Mouse (Mus musculus) limb, embryonic 11.5 days (tissue): ENCODE measurements around the gene Phactr1. TPM values are rescaled to one million over a fixed set of nuclear protein-coding genes. Genes with fewer than 3 reads are reported as not detected.

Experiments used
- ATAC-seq: fragments of 200-750 bp; cut with Nextera tagmentation; 2 replicates; pipeline ENCODE4 v1.8.0; 2017; ENCODE audit warnings: low read depth; ENCODE audit not compliant: insufficient number of reproducible peaks, low FRiP score, low TSS enrichment
- DNase-seq: peaks from one replicate; pipeline ENCODE4 v3.0.0-alpha.2; 2015; ENCODE audit warnings: low spot score
- H3K27ac ChIP-seq: fragments of 300-500 bp; sonication (generic); replicated peaks from 2 replicates; pipeline ENCODE4 v1.5.1; 2014; ENCODE audit warnings: low read depth, mild to moderate bottlenecking, low read length
- H3K27me3 ChIP-seq: fragments of 300-500 bp; sonication (generic); 2 replicates; pipeline ENCODE4 v1.6.1; 2014; ENCODE audit warnings: mild to moderate bottlenecking, low read length, mixed read lengths; ENCODE audit not compliant: control insufficient read depth, insufficient read depth
- H3K36me3 ChIP-seq: fragments of 300-500 bp; sonication (generic); 2 replicates; pipeline ENCODE4 v1.6.1; 2014; ENCODE audit warnings: mild to moderate bottlenecking, low read length, moderate library complexity, mixed read lengths; ENCODE audit not compliant: control insufficient read depth, insufficient read depth
- H3K4me1 ChIP-seq: fragments of 300-500 bp; sonication (generic); 2 replicates; pipeline ENCODE4 v1.6.1; 2014; ENCODE audit warnings: low read length, mixed read lengths; ENCODE audit not compliant: control insufficient read depth, insufficient read depth
- H3K4me2 ChIP-seq: fragments of 300-500 bp; sonication (generic); 2 replicates; pipeline ENCODE4 v1.6.1; 2014; ENCODE audit warnings: low read depth, mild to moderate bottlenecking, moderate library complexity; ENCODE audit not compliant: severe bottlenecking
- H3K4me3 ChIP-seq: fragments of 300-500 bp; sonication (generic); 2 replicates; pipeline ENCODE4 v1.5.1; 2014; ENCODE audit warnings: low read depth, low read length
- H3K9ac ChIP-seq: fragments of 300-500 bp; sonication (generic); 2 replicates; pipeline ENCODE4 v1.6.1; 2014; ENCODE audit warnings: mild to moderate bottlenecking, low read length
- H3K9me3 ChIP-seq: fragments of 300-500 bp; sonication (generic); 2 replicates; pipeline ENCODE4 v1.6.1; 2016; ENCODE audit warnings: low read length; ENCODE audit not compliant: control insufficient read depth
- WGBS: fragments of 180-500 bp; shearing (Covaris S2); extraction: QIAGEN DNeasy Blood & Tissue Kit; methylation state at CpG from one replicate; pipeline ENCODE4 v1.1.7; 2014; 5-methylcytosine and 5-hydroxymethylcytosine counted together
- polyA plus RNA-seq: library from polyadenylated mRNA; unstranded; fragments of >200 nt; fragmentation: Nextera tagmentation; extraction: Ambion mirVana; gene quantifications from 2 replicates; pipeline ENCODE4 v1.2.1, GENCODE M21; 2014

The Phactr1 gene
- polyA plus RNA-seq, 1 experiment from 2014 or later, result 5.4 TPM

GRCm38 (mm10) chr13:42905818-42906217, 225.4 kb downstream of the Phactr1 start:
- Histone ChIP-seq H3K9ac (no peak overlapping the region), H3K4me3 (no peak overlapping the region), H3K9me3 (no peaks in the 10 kb centered on the region), H3K27me3 (no peaks in the 10 kb centered on the region), H3K36me3 (no peaks in the 10 kb centered on the region), H3K4me1 (no peaks in the 10 kb centered on the region), H3K4me2 (no peak overlapping the region), H3K27ac (no peak overlapping the region)
- DNase-seq (no peak), ATAC-seq (no peak)
- WGBS, result 85% methylated on average over 4 of the region's 4 CpGs

- ATAC-seq (no peak), DNase-seq (no peak)
- Histone ChIP-seq H3K27me3 (no peaks in the 10 kb centered on the region), H3K9me3 (no peaks in the 10 kb centered on the region), H3K4me3 (no peak overlapping the region), H3K4me1 (no peaks in the 10 kb centered on the region), H3K9ac (no peak overlapping the region), H3K36me3 (no peaks in the 10 kb centered on the region), H3K4me2 (no peak overlapping the region), H3K27ac (no peak overlapping the region)
- WGBS, result 87% methylated on average over 12 of the region's 12 CpGs
Measured at GRCm38 (mm10) chr13:42906990-42907389, 226.6 kb downstream of the Phactr1 start.

- H3K4me2 ChIP-seq, result no peak overlapping the region
- ATAC-seq, result no peak
- WGBS, result 73% methylated on average over 4 of the region's 4 CpGs
Measured at GRCm38 (mm10) chr13:42915081-42915480, 234.7 kb downstream of the Phactr1 start.

GRCm38 (mm10) chr13:42915851-42916193, 235.4 kb downstream of the Phactr1 start:
- Histone ChIP-seq H3K4me2 (peak overlapping the region; percentile 100), H3K9ac (no peak overlapping the region), H3K4me1 (peaks cover 4% of the 10 kb centered on the region; the same call in 1 of the 2 replicates), H3K27me3 (peaks cover 7% of the 10 kb centered on the region; the same call in 1 of the 2 replicates), H3K36me3 (no peaks in the 10 kb centered on the region), H3K9me3 (no peaks in the 10 kb centered on the region), H3K27ac (no peak overlapping the region), H3K4me3 (peak overlapping the region; percentile 58)
- ATAC-seq (no peak), DNase-seq (peak; percentile 25)
- WGBS, result 12% methylated on average over 6 of the region's 6 CpGs

More at GRCm38 (mm10) chr13:42915081-42915480, 234.7 kb downstream of the Phactr1 start:
- Histone ChIP-seq H3K9ac (no peak overlapping the region), H3K27ac (no peak overlapping the region), H3K9me3 (no peaks in the 10 kb centered on the region), H3K4me1 (peaks cover 4% of the 10 kb centered on the region; the same call in 1 of the 2 replicates), H3K4me3 (no peak overlapping the region), H3K27me3 (peaks cover 7% of the 10 kb centered on the region; the same call in 1 of the 2 replicates), H3K36me3 (no peaks in the 10 kb centered on the region)
- no peak for DNase-seq

DNA sequence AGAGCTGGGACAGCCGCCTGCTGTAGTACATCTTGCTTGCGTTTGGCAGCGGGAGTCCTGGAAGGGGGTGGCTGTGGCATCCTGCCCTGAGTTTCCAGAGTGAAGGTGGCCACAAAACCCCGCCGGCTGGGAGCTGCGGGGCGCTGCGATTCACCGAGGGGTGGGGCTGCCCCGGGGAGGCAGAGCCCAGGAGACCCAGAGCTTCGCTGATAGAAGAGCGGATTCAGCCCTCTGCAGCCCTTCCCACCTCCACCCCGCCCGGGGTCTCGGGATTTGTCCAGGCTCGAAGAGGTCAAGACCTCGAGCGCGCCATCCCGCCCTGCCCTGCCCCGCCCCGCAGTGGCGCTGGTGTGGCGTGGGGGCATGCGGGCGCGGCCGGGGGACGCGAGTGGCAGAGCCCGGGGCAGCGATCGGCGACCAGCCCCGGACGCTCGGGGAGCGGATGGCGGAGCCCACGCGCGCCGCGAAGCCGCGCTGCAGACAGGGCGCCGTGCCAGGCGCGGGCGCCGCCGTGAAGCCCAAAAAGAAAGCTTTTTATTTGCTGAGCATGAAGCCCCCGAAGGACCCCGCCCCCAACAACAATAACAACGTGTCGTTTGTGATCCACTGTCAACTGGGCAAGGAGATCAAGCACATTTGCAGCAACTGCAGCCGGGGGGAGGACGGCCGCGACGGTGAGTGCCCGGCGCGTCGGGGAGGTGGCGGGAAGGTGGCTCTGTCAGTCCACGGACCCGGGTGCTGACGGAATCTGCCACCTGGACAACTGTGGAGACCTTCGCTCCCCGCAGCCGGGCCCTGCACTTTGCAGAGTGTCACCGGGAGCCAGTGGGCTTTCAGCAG, 236.0 kb downstream of the Phactr1 start:
- Histone ChIP-seq H3K4me3 (peak overlapping the region; percentile 58), H3K27me3 (peaks cover 7% of the 10 kb centered on the region; the same call in 1 of the 2 replicates), H3K9ac (peak overlapping the region; percentile 58), H3K4me1 (peaks cover 4% of the 10 kb centered on the region; the same call in 1 of the 2 replicates), H3K4me2 (peak overlapping the region; percentile 100), H3K27ac (no peak overlapping the region), H3K36me3 (no peaks in the 10 kb centered on the region), H3K9me3 (no peaks in the 10 kb centered on the region)
- no peak for ATAC-seq
- under 1% methylated on average over 74 of the region's 74 CpGs for WGBS
- DNase-seq, result peak; percentile 54

- no peak overlapping the region for H3K4me3 ChIP-seq
- no peaks in the 10 kb centered on the region for H3K36me3 ChIP-seq
- WGBS, result 28% methylated on average over 6 of the region's 6 CpGs
- peaks cover 7% of the 10 kb centered on the region; the same call in 1 of the 2 replicates for H3K27me3 ChIP-seq
- peaks cover 4% of the 10 kb centered on the region; the same call in 1 of the 2 replicates for H3K4me1 ChIP-seq
- H3K4me2 ChIP-seq, result peak overlapping the region; percentile 100; the same call in 1 of the 2 replicates
- ATAC-seq (no peak), DNase-seq (peak; percentile 34)
- H3K9me3 ChIP-seq, result no peaks in the 10 kb centered on the region
- H3K27ac ChIP-seq, result no peak overlapping the region
- no peak overlapping the region for H3K9ac ChIP-seq
Measured at GRCm38 (mm10) chr13:42917251-42917650, 236.8 kb downstream of the Phactr1 start.

GRCm38 (mm10) chr13:42920062-42920461, 239.6 kb downstream of the Phactr1 start:
- DNase-seq (no peak), ATAC-seq (no peak)
- peaks cover 4% of the 10 kb centered on the region; the same call in 1 of the 2 replicates for H3K4me1 ChIP-seq
- 83% methylated on average over 2 of the region's 2 CpGs for WGBS
- no peak overlapping the region for H3K27ac ChIP-seq
- H3K4me3 ChIP-seq, result no peak overlapping the region
- peaks cover 7% of the 10 kb centered on the region; the same call in 1 of the 2 replicates for H3K27me3 ChIP-seq
- no peaks in the 10 kb centered on the region for H3K9me3 ChIP-seq
- H3K36me3 ChIP-seq, result no peaks in the 10 kb centered on the region
- no peak overlapping the region for H3K9ac ChIP-seq
- no peak overlapping the region for H3K4me2 ChIP-seq

- no peaks in the 10 kb centered on the region for H3K9me3 ChIP-seq
- no peaks in the 10 kb centered on the region for H3K36me3 ChIP-seq
- H3K4me3 ChIP-seq, result no peak overlapping the region
- 89% methylated on average over 10 of the region's 10 CpGs for WGBS
- H3K27me3 ChIP-seq, result no peaks in the 10 kb centered on the region; the same call in 1 of the 2 replicates
- ATAC-seq (no peak), DNase-seq (no peak)
- H3K4me1 ChIP-seq, result no peaks in the 10 kb centered on the region; the same call in 1 of the 2 replicates
- no peak overlapping the region for H3K4me2 ChIP-seq
- H3K9ac ChIP-seq, result no peak overlapping the region
- no peak overlapping the region for H3K27ac ChIP-seq
Measured at GRCm38 (mm10) chr13:42921769-42922450, 241.5 kb downstream of the Phactr1 start.
